20 mouse cellular contexts compared by ENCODE assay signal in the genomic region with DNA sequence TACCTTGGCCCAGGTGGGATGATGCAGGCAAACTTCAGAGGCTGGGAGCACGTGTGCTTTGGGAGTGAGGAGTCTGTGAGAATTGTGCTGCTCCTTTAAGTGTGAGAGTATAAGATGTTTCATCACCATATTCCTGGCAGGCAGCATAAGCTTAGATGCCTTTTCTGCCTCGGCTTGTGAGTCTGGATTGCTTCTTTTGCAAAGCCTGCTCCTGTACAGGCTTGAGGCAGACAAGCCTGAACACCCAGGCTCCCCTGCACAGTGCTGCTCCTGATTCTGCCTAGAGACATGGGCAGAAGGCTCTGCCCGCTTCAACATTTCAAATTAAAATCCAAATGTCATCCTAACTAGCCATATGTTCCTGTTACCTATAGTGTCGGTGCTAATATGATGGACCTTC.
A peak's percentile ranks its signal among the peaks of the same experiment; 100 is the strongest.
DNase-seq lines count a peak whose midpoint lies in the region; ATAC-seq and TF ChIP-seq lines count a peak whose summit lies in the region.
"Had no signal": no experiment of that assay in that cellular context is flagged by ENCODE, and none has a peak within 500 bp of the region (broad histone marks: within the 10 kb centered on the region; RNA-seq: fewer than 3 reads in every experiment).

No protein-coding gene starts in this region.

- H3K4me2 ChIP-seq in forebrain, postnatal 0 days (ENCODE audit: low read depth) = no peak overlapping the region
- H3K4me2 ChIP-seq in forebrain, embryonic 15.5 days (replicated peaks) = no peak overlapping the region
- no peak overlapping the region for H3K4me2 ChIP-seq in stomach, embryonic 16.5 days (ENCODE audit: low read depth, low read length)
- H3K4me2 ChIP-seq: embryonic facial prominence, embryonic 12.5 days; forebrain, embryonic 13.5 days; heart, embryonic 11.5 days; heart, embryonic 15.5 days; hindbrain, embryonic 15.5 days had no signal

- WGBS in forebrain, postnatal 0 days = 71% methylated on average over 4 of the region's 4 CpGs
- 71% methylated on average over 4 of the region's 4 CpGs for WGBS in forebrain, embryonic 15.5 days
- 56% methylated on average over 4 of the region's 4 CpGs for WGBS in stomach, embryonic 16.5 days

- no peak overlapping the region for H3K4me3 ChIP-seq in forebrain, postnatal 0 days (ENCODE audit: low read depth, low read length)
- no peak overlapping the region for H3K4me3 ChIP-seq in forebrain, embryonic 15.5 days
- no peak overlapping the region for H3K4me3 ChIP-seq in stomach, embryonic 16.5 days (replicated peaks; ENCODE audit: low read length)
- H3K4me3 ChIP-seq: embryonic facial prominence, embryonic 12.5 days; forebrain, embryonic 13.5 days; heart, adult 2 months; heart, embryonic 15.5 days; hindbrain, embryonic 15.5 days had no signal

- no peaks in the 10 kb centered on the region for H3K4me1 ChIP-seq in forebrain, postnatal 0 days (ENCODE audit: insufficient read depth)
- no peaks in the 10 kb centered on the region for H3K4me1 ChIP-seq in forebrain, embryonic 15.5 days
- no peaks in the 10 kb centered on the region for H3K4me1 ChIP-seq in stomach, embryonic 16.5 days (ENCODE audit: control insufficient read depth, insufficient read depth, low read length)
- H3K4me1 ChIP-seq: embryonic facial prominence, embryonic 12.5 days; forebrain, embryonic 13.5 days; heart, embryonic 15.5 days; hindbrain, embryonic 15.5 days had no signal

- no peak overlapping the region for H3K27ac ChIP-seq in forebrain, postnatal 0 days (ENCODE audit: low read depth, low read length)
- no peak overlapping the region for H3K27ac ChIP-seq in forebrain, embryonic 15.5 days (replicated peaks)
- peak overlapping the region; percentile 75 for H3K27ac ChIP-seq in stomach, embryonic 16.5 days (ENCODE audit: low read length)
- H3K27ac ChIP-seq: embryonic facial prominence, embryonic 12.5 days; forebrain, embryonic 13.5 days; heart, adult 2 months; heart, embryonic 15.5 days; hindbrain, embryonic 15.5 days had no signal

- H3K27me3 ChIP-seq in forebrain, postnatal 0 days (ENCODE audit: insufficient read depth, low read length) = no peaks in the 10 kb centered on the region
- H3K27me3 ChIP-seq in forebrain, embryonic 15.5 days = no peaks in the 10 kb centered on the region
- H3K27me3 ChIP-seq in stomach, embryonic 16.5 days (ENCODE audit: control insufficient read depth, insufficient read depth, low read length) = no peaks in the 10 kb centered on the region
- H3K27me3 ChIP-seq: embryonic facial prominence, embryonic 12.5 days; forebrain, embryonic 13.5 days; hindbrain, embryonic 15.5 days had no signal

- no peaks in the 10 kb centered on the region for H3K36me3 ChIP-seq in forebrain, postnatal 0 days (ENCODE audit: insufficient read depth)
- no peaks in the 10 kb centered on the region for H3K36me3 ChIP-seq in forebrain, embryonic 15.5 days
- H3K36me3 ChIP-seq in stomach, embryonic 16.5 days (ENCODE audit: control insufficient read depth, insufficient read depth, low read length) = no peaks in the 10 kb centered on the region
- H3K36me3 ChIP-seq: embryonic facial prominence, embryonic 12.5 days; heart, embryonic 15.5 days; hindbrain, embryonic 15.5 days had no signal

- peak; percentile 40 for ATAC-seq in forebrain, postnatal 0 days
- no peak for ATAC-seq in forebrain, embryonic 15.5 days (replicated peaks)
- ATAC-seq in stomach, embryonic 16.5 days (ENCODE audit: insufficient read depth, low FRiP score) = peak; percentile 80; the same call in 1 of the 2 replicates
- ATAC-seq: forebrain, embryonic 13.5 days had no signal

- no peak for DNase-seq in forebrain, postnatal 0 days
- peak; percentile 44 for DNase-seq in urinary bladder, postnatal 25 days (ENCODE audit: low spot score)
- no peak for DNase-seq in urinary bladder, postnatal 10 days (ENCODE audit: low spot score)
- DNase-seq in kidney, adult 9 months = no peak
- DNase-seq in testis, postnatal 10 days (ENCODE audit: low spot score) = no peak
- DNase-seq: adrenal gland, adult 8-10 months; cerebellum, adult 11 months; cerebellum, adult 8-10 months; cerebellum, postnatal 14 days; embryo, embryonic 11 days; gastrocnemius, postnatal 14 days; heart, adult 2 months; heart, postnatal 14 days had no signal

- H3K9me3 ChIP-seq in forebrain, postnatal 0 days (ENCODE audit: low read length) = no peaks in the 10 kb centered on the region
- no peaks in the 10 kb centered on the region for H3K9me3 ChIP-seq in forebrain, embryonic 15.5 days
- H3K9me3 ChIP-seq in stomach, embryonic 16.5 days (replicated peaks; ENCODE audit: control insufficient read depth, low read length) = no peaks in the 10 kb centered on the region
- H3K9me3 ChIP-seq: embryonic facial prominence, embryonic 12.5 days; forebrain, embryonic 13.5 days; heart, embryonic 15.5 days; hindbrain, embryonic 15.5 days had no signal

- no peak overlapping the region for H3K9ac ChIP-seq in forebrain, postnatal 0 days
- no peak overlapping the region for H3K9ac ChIP-seq in forebrain, embryonic 15.5 days (replicated peaks)
- no peak overlapping the region for H3K9ac ChIP-seq in stomach, embryonic 16.5 days (ENCODE audit: low read length)
- H3K9ac ChIP-seq: embryonic facial prominence, embryonic 12.5 days; forebrain, embryonic 13.5 days; heart, embryonic 15.5 days; hindbrain, embryonic 15.5 days had no signal

- no peak for TF ChIP-seq CTCF in forebrain, postnatal 0 days (IDR thresholded peaks at IDR 0.05; ENCODE audit: low read depth)
